Mouse (Mus musculus): ENCODE measurements at regions not wholly inside any gene's neighbourhood (a gene's known extent, or its start where the extent isn't known, plus 50 kb on each side); places are given as distances from the start of the nearest gene placed in this dataset.

GRCm38 (mm10) chr9:41460709-41461108 lies 299.2 kb upstream of the Ubash3b start:
- no peak for TF ChIP-seq GATA1 (IDR thresholded peaks at IDR 0.05; ENCODE audit: low read length)
- no peak for TF ChIP-seq TAL1 (IDR thresholded peaks at IDR 0.05; ENCODE audit: low read length)
